In genomic region chr14:62464966-62465365, GRCm38 (mm10) we compare ENCODE assay signal across 8 mouse cellular contexts. TPM values are rescaled to one million over a fixed set of nuclear protein-coding genes. Genes with fewer than 3 reads are reported as not detected.
DNase-seq lines count a peak whose midpoint lies in the region; ATAC-seq and TF ChIP-seq lines count a peak whose summit lies in the region.

No protein-coding gene starts in this region.

- peak; percentile 90 for ATAC-seq in lung, embryonic 16.5 days (ENCODE audit: low read depth)
- no peak for ATAC-seq in heart, embryonic 14.5 days (ENCODE audit: insufficient number of reproducible peaks, insufficient read depth, low FRiP score, low read depth)

- DNase-seq in lung, adult 2 months = no peak
- peak; percentile 28 to 32 for DNase-seq in cerebellum, postnatal 36 days
- peak; percentile 87 for DNase-seq in kidney, postnatal 14 days
- DNase-seq in testis, postnatal 10 days (ENCODE audit: low spot score) = peak; percentile 52
- no peak for DNase-seq in right cerebral cortex, postnatal 14 days
- no peak for DNase-seq in right cerebral cortex, postnatal 4 days

- H3K9me3 ChIP-seq in lung, embryonic 16.5 days (ENCODE audit: control insufficient read depth, low read length) = no peaks in the 10 kb centered on the region; the same call in 1 of the 2 replicates
- H3K9me3 ChIP-seq in heart, embryonic 14.5 days (ENCODE audit: control insufficient read depth, low read length) = no peaks in the 10 kb centered on the region

- H3K27ac ChIP-seq in lung, embryonic 16.5 days (ENCODE audit: low read length) = no peak overlapping the region
- H3K27ac ChIP-seq in heart, embryonic 14.5 days (replicated peaks in 1 of 2; ENCODE audit: control insufficient read depth in 1 of 2, insufficient read depth in 1 of 2, low read depth in 2 of 2, low read length in 2 of 2) = no peak overlapping the region

- H3K36me3 ChIP-seq in lung, embryonic 16.5 days (ENCODE audit: control insufficient read depth, insufficient read depth, low read length) = no peaks in the 10 kb centered on the region
- no peaks in the 10 kb centered on the region for H3K36me3 ChIP-seq in heart, embryonic 14.5 days (ENCODE audit: control insufficient read depth, insufficient read depth, low read length)

- H3K4me2 ChIP-seq in lung, embryonic 16.5 days (ENCODE audit: low read depth, low read length) = 0 out of 2 replicates have a peak overlapping the region, but pooled peaks have one; percentile 18
- H3K4me2 ChIP-seq in heart, embryonic 14.5 days (ENCODE audit: low read length) = peak overlapping the region; percentile 43

- WGBS in lung, embryonic 16.5 days = 20% methylated on average over 9 of the region's 9 CpGs
- WGBS in lung, adult 2 months = 32% methylated on average over 9 of the region's 9 CpGs
- WGBS in heart, embryonic 14.5 days = 26% methylated on average over 9 of the region's 9 CpGs

- H3K27me3 ChIP-seq in lung, embryonic 16.5 days (ENCODE audit: control insufficient read depth, insufficient read depth, low read depth, low read length) = no peaks in the 10 kb centered on the region
- no peaks in the 10 kb centered on the region for H3K27me3 ChIP-seq in heart, embryonic 14.5 days (ENCODE audit: control insufficient read depth, insufficient read depth, low read length)

- 0 out of 2 replicates have a peak, but pooled peaks cover 3% of the 10 kb centered on the region for H3K4me1 ChIP-seq in lung, embryonic 16.5 days (replicated peaks; ENCODE audit: control insufficient read depth, insufficient read depth, low read length)
- no peaks in the 10 kb centered on the region for H3K4me1 ChIP-seq in lung, adult 2 months (ENCODE audit: control insufficient read depth, insufficient read depth, low read length)
- H3K4me1 ChIP-seq in heart, embryonic 14.5 days (ENCODE audit: control insufficient read depth in 2 of 2, insufficient read depth in 2 of 2, low read length in 2 of 2) = peaks cover 0 to 4% of the 10 kb centered on the region in 2 experiments; a peak in 1 of 4 replicates

- no peak overlapping the region for H3K4me3 ChIP-seq in lung, embryonic 16.5 days (ENCODE audit: low read length)
- no peak overlapping the region for H3K4me3 ChIP-seq in lung, adult 2 months (replicated peaks; ENCODE audit: extremely low read depth, low read depth, low read length)
- H3K4me3 ChIP-seq in heart, embryonic 14.5 days (ENCODE audit: control insufficient read depth in 1 of 2, insufficient read depth in 1 of 2, low read depth in 1 of 2, low read length in 2 of 2) = no peak overlapping the region

- no peak for TF ChIP-seq POLR2A in lung, adult 2 months (IDR thresholded peaks at IDR 0.05; ENCODE audit: borderline replicate concordance, extremely low read depth, low read depth, low read length)

- TF ChIP-seq CTCF in lung, adult 2 months (IDR thresholded peaks at IDR 0.05; ENCODE audit: insufficient read depth, low read length) = no peak

- H3K9ac ChIP-seq in lung, embryonic 16.5 days (ENCODE audit: low read length) = no peak overlapping the region
- no peak overlapping the region for H3K9ac ChIP-seq in heart, embryonic 14.5 days (ENCODE audit: low read length)

RNA-seq across cellular contexts. Expression of gene Gucy1b2, which starts 8.9 kb away (rescaled TPM):
- 0.13 and 0.31 TPM in 2 replicates for polyA plus RNA-seq in lung, embryonic 16.5 days (2015; fragmentation: Nextera tagmentation; extraction: Ambion mirVana)
- not detected in 2 replicates for polyA plus RNA-seq in lung, adult 2 months (2012; rRNA removed)
- 0.08 and 0.20 TPM in 2 replicates for polyA plus RNA-seq in heart, embryonic 14.5 days (2014; fragmentation: Nextera tagmentation; extraction: Ambion mirVana)

Comparison
In these comparisons a context has a peak if more than half of its experiments do, and no peak if none do; other contexts are left out.
1. DNase-seq: peak in cerebellum, postnatal 36 days (2 of 2), kidney, postnatal 14 days (single experiment) and testis, postnatal 10 days (single experiment); none in lung, adult 2 months (single experiment), right cerebral cortex, postnatal 14 days (single experiment) and right cerebral cortex, postnatal 4 days (single experiment).